Mouse (Mus musculus) bone marrow macrophage, adult 2 months (primary cell): ENCODE results near the gene Odaph. TPM values are rescaled to one million over a fixed set of nuclear protein-coding genes. Genes with fewer than 3 reads are reported as not detected.

ENCODE experiments used
- H3K27ac ChIP-seq: 2 replicates; pipeline ENCODE4 v1.5.1; 2012; ENCODE audit warnings: low read depth, low read length; ENCODE audit not compliant: insufficient read depth
- H3K4me1 ChIP-seq: 2 replicates; pipeline ENCODE4 v1.6.1; 2012; ENCODE audit warnings: low read length; ENCODE audit not compliant: control insufficient read depth, insufficient read depth
- H3K4me3 ChIP-seq: 2 replicates; pipeline ENCODE4 v1.5.1; 2012; ENCODE audit warnings: mild to moderate bottlenecking, low read length, moderate library complexity; ENCODE audit not compliant: insufficient read depth
- CTCF ChIP-seq: IDR thresholded peaks from 2 replicates; pipeline ENCODE4 v1.5.1; 2012; ENCODE audit warnings: low read depth, mild to moderate bottlenecking, low read length, moderate library complexity
- POLR2A ChIP-seq: IDR thresholded peaks from 2 replicates; pipeline ENCODE4 v1.6.1; 2012; ENCODE audit warnings: mild to moderate bottlenecking, low read depth, low read length, borderline replicate concordance
- polyA plus RNA-seq: library from polyadenylated mRNA; stranded (reverse); fragments of >200 nt; gene quantifications from 2 replicates; pipeline ENCODE4 v1.2.4, GENCODE M21; 2012; ENCODE audit not compliant: missing spikeins, insufficient read depth, insufficient read length

Gene Odaph
- polyA plus RNA-seq, 1 experiment = not detected

DNA sequence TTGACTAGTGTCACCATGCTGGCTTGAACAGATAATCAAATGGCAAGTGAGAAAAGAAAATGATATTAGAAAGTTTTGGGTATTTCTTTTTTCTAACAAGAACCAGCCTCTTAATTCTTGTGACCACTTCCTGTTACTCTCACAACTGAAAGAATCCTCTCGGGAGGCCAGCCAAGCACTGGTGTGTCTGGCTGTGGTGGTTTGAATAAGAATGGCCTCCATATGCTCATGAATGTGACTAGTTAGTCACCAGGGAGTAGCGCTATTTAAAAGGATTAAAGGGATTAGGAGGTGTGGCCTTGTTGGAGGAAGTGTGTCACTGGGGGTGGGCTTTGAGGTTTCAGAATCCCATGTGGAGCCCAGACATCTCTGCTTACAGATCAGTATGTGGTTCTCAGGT, 1.6 kb upstream of the Odaph start:
- TF ChIP-seq POLR2A = no peak
- no peak for TF ChIP-seq CTCF
- Histone ChIP-seq H3K27ac (no peak overlapping the region), H3K4me1 (no peaks in the 10 kb centered on the region), H3K4me3 (no peak overlapping the region)

GRCm38 (mm10) chr5:91987799-91988198, 524 bp downstream of the Odaph start:
- Histone ChIP-seq H3K27ac (no peak overlapping the region), H3K4me3 (no peak overlapping the region), H3K4me1 (no peaks in the 10 kb centered on the region)
- no peak for TF ChIP-seq POLR2A
- TF ChIP-seq CTCF = no peak

DNA sequence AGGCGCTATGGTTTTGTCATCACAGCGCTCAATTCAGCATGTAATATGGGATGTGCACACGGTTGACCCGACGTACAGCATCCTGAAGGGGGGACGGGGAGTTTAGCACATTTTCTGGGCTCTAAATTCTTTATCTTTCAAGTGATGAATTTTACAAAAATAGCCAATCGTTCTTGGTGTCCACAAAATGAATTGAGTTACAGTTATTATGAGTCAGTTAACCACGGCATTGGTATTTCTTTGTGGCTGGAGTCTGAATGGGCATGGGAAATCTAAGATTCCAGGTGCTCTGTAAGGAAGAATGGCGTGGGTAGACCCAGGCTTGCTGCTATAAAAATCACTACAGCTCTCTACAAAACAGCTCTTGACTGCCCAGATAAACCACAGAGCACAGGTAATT, 2.0 kb downstream of the Odaph start:
- Histone ChIP-seq H3K4me1 (no peaks in the 10 kb centered on the region), H3K27ac (no peak overlapping the region), H3K4me3 (no peak overlapping the region)
- TF ChIP-seq POLR2A (no peak), CTCF (no peak)

DNA sequence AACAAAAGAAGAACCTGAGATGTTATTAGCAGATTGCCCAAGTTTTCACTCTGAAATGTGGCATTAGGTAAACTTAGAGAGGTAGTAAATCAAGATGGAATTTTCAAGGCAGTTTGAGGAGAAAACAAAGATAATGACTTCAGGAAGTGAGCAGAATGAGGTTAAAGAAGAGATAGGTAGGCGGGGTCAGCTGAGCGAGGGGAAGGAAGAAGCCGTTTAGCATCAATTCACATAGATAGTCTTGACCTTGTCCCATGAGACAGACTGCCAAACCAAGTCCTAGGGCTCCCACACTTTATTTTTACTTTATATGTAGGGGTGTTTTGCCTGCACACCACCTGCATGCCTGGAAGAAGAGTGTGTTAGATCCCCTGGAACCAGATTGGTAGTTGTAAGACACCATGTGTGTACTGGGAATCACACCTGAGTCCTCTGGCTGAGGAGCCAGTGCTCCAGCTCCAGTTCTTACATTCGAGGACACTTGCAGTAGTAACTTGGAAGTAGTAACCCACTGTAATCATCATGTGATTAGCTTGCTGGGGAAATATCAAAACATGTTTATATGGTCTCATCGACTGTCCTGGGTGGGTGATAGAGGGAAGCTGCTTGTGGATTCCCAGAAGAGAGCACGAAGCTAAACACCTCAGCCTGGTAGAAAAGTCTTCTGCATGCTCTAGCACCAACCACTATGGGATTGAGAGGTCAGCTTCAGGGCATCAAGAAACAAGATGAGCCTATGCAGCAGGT, 4.1 kb downstream of the Odaph start:
- TF ChIP-seq POLR2A = no peak
- TF ChIP-seq CTCF = no peak

GRCm38 (mm10) chr5:91993061-91993460, 5.8 kb downstream of the Odaph start:
- Histone ChIP-seq H3K4me3 (no peak overlapping the region), H3K27ac (no peak overlapping the region), H3K4me1 (no peaks in the 10 kb centered on the region)
- no peak for TF ChIP-seq POLR2A
- TF ChIP-seq CTCF = no peak

More for the DNA sequence above, 4.1 kb downstream of the Odaph start:
- H3K4me1 ChIP-seq = no peaks in the 10 kb centered on the region
- H3K27ac ChIP-seq = no peak overlapping the region
- no peak overlapping the region for H3K4me3 ChIP-seq

DNA sequence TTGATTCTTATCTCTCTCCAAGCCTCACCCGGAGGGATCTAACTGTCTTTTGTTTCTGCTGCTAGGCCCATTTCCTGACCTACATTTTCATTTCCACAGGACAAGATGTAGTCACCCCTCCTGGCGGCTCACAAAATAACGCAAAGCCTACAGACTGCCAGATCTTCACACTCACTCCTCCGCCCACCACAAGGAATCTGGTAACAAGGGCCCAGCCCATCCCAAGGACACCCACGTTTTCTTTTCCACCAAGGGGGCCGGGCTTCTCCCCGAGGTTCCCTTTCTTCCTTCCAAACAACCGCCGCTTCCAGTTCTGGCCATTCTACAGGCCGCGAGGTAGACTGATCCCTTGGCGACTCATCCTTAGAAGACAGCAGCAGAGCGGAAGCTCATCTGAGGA, 7.3 kb downstream of the Odaph start:
- H3K4me3 ChIP-seq = no peak overlapping the region
- H3K4me1 ChIP-seq = no peaks in the 10 kb centered on the region
- TF ChIP-seq POLR2A (no peak), CTCF (no peak)
- no peak overlapping the region for H3K27ac ChIP-seq

- Histone ChIP-seq H3K4me1 (peaks cover 7% of the 10 kb centered on the region), H3K27ac (no peak overlapping the region), H3K4me3 (no peak overlapping the region)
- TF ChIP-seq POLR2A (no peak), CTCF (no peak)
These were observed 13.5 kb downstream of the Odaph start for GRCm38 (mm10) chr5:92000770-92001169.

- Histone ChIP-seq H3K27ac (no peak overlapping the region), H3K4me1 (peaks cover 7% of the 10 kb centered on the region), H3K4me3 (no peak overlapping the region)
- no peak for TF ChIP-seq POLR2A
- TF ChIP-seq CTCF = no peak
These were observed 15.7 kb downstream of the Odaph start for GRCm38 (mm10) chr5:92003011-92003410.

GRCm38 (mm10) chr5:92009827-92010226, 22.6 kb downstream of the Odaph start:
- Histone ChIP-seq H3K4me3 (no peak overlapping the region), H3K4me1 (no peaks in the 10 kb centered on the region), H3K27ac (no peak overlapping the region)
- TF ChIP-seq CTCF = no peak
- TF ChIP-seq POLR2A = no peak

GRCm38 (mm10) chr5:92011756-92012155, 24.5 kb downstream of the Odaph start:
- TF ChIP-seq POLR2A (no peak), CTCF (no peak)
- Histone ChIP-seq H3K27ac (no peak overlapping the region), H3K4me3 (no peak overlapping the region), H3K4me1 (no peaks in the 10 kb centered on the region)
